Mouse (Mus musculus) common myeloid progenitor, adult 5-6 weeks (primary cell): ENCODE data around the gene Insig1. TPM values are rescaled to one million over a fixed set of nuclear protein-coding genes. Genes with fewer than 3 reads are reported as not detected.
A peak's percentile ranks its signal among the peaks of the same experiment; 100 is the strongest.

Experiments
- ATAC-seq: replicated peaks from 2 replicates; pipeline ENCODE4 v1.8.0; 2016; ENCODE audit warnings: low read depth, mild to moderate bottlenecking, moderate TSS enrichment, inconsistent platforms; ENCODE audit not compliant: poor library complexity, severe bottlenecking
- total RNA-seq: library from RNA; stranded (forward); fragments of 200-1000, 187-1606 nt; gene quantifications from 2 replicates; pipeline ENCODE4 v1.2.3, GENCODE M21; 2017

Gene Insig1
- total RNA-seq, 1 experiment from 2014 or later, result 37.7 TPM

GRCm38 (mm10) chr5:28117251-28117880 lies 46.2 kb downstream of the Insig1 start:
- no peak for ATAC-seq

- ATAC-seq, result no peak; the same call in 1 of the 2 replicates
Observed at GRCm38 (mm10) chr5:28117882-28118530, 46.8 kb downstream of the Insig1 start.

DNA sequence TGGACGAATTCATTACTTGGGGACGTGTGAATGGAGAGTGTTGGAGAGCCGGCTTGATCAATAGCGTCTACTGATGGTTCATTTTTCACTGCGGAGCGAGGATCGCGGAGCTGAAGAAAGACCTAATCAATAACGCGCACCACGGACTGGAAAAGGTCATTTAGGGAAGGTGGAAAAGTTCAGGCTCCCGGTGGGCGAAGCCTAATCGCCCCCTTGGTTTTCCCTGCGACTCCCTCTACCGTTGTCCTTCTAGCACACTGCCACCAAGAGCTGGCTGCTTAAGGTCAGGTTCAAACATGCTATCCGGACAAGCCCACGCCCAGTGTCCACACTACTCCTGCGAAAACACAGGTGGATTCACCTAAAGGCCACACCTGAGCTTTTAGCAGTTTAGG lies 47.4 kb downstream of the Insig1 start:
- no peak for ATAC-seq

DNA sequence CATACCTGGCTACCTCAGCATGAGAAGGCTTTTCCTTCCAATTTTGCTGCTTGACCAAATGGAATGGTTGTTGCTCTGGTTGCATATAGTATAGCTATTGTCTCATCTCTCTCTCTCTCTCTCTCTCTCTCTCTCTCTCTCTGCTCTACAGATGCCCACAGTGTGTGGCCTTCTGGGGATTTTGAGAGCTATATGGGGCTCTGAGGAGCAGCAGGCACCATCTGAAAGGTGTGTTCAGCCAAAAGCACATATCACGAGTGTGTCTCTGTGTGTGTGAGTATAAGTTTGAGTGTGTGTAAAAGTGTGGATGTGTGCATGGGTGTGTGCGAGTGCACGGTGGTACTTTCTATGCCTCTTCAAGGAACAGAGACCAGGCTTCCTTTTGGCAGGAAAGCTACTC lies 48.4 kb downstream of the Insig1 start:
- ATAC-seq, result no peak

DNA sequence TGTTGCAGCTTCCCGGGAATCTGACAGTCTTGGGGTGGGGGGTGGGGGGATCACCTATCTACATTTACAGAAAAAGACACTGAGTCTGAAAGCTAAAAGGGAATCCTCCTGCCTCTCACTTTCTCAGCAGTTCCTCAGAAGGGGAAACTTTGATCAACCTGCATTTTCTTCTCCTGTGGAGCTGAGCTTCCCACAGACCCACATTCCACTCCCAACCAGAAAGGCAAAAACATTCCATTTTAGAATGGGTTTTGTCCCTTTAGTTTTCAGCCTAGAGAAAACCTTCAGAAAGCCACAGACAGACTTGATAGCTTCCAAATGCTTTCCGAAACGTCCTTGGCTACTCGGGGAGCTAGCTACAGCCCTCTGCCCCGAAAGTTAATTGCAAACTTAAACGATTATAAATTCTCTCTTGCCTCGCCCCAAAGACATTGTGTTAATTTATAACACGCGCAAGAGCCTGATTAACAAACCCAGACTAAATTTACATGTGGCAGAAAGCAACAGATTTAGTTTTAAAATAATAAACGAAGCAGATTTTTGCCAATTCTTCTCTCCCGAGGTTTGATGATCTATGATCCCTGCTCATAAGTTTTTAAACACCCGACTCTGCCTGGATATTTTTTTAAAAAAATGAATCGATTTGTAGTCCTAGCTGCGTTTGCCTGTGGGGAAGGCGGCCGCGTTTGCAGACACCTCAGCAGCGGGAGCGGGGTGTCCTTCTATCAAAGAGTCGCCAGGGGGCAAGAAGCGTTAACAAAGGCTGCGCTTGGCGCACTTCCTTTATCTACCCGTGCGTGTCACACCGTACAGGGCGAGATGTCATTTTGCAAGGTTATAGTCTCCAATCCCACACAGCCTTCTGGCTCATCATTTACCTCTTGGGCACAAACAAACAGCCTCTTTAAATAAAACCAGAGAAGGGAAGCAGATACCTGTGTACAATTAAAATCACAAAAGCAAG lies 51.6 kb downstream of the Insig1 start:
- peak; percentile 95 for ATAC-seq

- no peak for ATAC-seq
Observed at GRCm38 (mm10) chr5:28123455-28123825, 52.3 kb downstream of the Insig1 start.

DNA sequence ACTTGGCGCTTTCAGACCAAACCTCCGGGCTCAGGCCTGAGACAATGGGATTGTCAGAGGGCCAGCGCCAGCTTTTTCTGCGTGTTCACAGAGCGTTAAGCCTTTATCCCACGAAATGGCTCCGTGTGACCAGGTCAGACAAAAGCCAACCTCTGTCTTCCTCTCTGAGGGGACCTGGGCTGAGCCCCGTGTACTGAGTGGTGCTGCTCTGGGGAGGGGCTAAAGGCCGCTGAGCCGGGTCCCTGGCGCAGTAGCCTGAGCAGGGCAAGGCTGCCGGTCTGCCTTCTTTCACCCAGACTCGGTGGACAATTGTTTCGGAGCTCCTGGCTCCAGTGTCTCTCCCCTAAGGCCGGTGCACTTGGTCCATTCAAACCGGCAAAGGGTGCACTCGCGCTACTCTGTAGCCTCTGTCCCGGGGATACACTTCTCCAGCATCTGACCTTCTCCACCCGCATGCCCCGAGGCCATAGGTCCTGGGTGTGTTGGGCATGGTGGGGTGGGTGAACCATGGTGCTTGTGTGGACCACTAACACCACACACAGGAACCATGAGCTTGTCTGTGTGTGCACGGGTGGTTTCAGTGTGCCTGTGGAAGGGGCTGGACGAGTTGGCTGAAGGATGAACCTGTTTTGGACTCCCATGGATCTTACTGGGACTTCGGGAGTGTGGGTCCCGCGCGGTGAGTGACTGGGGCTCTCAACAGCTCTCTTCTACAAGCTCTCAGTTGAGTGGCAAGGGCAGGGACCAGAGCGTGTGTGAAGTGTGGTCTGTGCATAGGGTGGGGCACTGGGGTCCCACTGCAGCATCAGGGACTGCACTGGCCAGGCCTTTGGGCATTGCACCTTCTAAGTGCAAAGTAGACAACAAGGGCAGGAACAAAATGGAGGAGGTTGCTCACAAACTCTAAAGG lies 53.4 kb downstream of the Insig1 start:
- ATAC-seq, result no peak

Other genes starting within 250 kb of the Insig1 start
- not detected in 2 replicates for gene Htr5a, start 229.2 kb upstream of the Insig1 start, total RNA-seq
- not detected in 2 replicates for gene En2, start 94.3 kb downstream of the Insig1 start, total RNA-seq
- not detected in 2 replicates for gene Cnpy1, start 174.4 kb downstream of the Insig1 start, total RNA-seq
- gene Rbm33, start 245.8 kb downstream of the Insig1 start, total RNA-seq, result 24.0 and 55.4 TPM in 2 replicates